8 mouse cellular contexts compared by ENCODE assay signal in the genomic region with DNA sequence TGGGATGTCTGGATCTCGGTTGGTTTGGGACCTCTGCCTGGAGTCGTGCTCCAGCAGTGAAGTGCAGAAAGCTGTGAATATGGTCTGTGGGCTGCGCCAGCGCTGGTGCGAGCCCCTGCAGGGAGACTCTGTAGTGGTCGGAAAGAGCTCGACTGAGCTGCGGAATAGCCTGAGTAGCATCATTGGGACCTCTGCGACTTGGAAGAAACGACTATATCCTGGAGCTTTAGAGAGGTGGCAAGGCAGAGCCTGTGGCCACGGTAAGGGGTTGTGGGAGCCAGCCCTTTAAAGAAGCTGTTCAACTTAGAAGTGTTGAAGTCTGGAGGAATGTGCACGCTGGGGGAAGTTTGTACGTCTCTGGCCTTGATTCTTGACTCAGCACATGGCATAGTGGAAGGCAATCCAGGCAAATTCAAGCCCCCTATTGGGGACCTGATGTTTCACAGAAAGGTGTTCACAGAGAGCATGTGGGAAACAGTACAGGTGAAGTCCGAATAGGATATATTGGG. TPM values are rescaled to one million over a fixed set of nuclear protein-coding genes. Genes with fewer than 3 reads are reported as not detected.
DNase-seq lines count a peak whose midpoint lies in the region; ATAC-seq and TF ChIP-seq lines count a peak whose summit lies in the region.

No protein-coding gene starts in this region.

- peak overlapping the region; percentile 68 for H3K4me2 ChIP-seq in heart, embryonic 14.5 days (ENCODE audit: low read length)
- H3K4me2 ChIP-seq in forebrain, embryonic 15.5 days (replicated peaks), result peak overlapping the region; percentile 89

- no peaks in the 10 kb centered on the region for H3K9me3 ChIP-seq in heart, embryonic 14.5 days (ENCODE audit: control insufficient read depth, low read length)
- no peaks in the 10 kb centered on the region for H3K9me3 ChIP-seq in ES-E14 (ENCODE audit: control insufficient read depth, insufficient read depth, low read depth, low read length)
- H3K9me3 ChIP-seq in forebrain, embryonic 15.5 days, result no peaks in the 10 kb centered on the region

- H3K9ac ChIP-seq in heart, embryonic 14.5 days (ENCODE audit: low read length), result peak overlapping the region; percentile 83
- peak overlapping the region; percentile 85 for H3K9ac ChIP-seq in ES-E14 (ENCODE audit: insufficient read depth, low read depth, low read length, poor library complexity, severe bottlenecking)
- H3K9ac ChIP-seq in forebrain, embryonic 15.5 days (replicated peaks), result peak overlapping the region; percentile 77

- H3K4me3 ChIP-seq in heart, embryonic 14.5 days (ENCODE audit: control insufficient read depth in 1 of 2, insufficient read depth in 1 of 2, low read depth in 1 of 2, low read length in 2 of 2), result peak overlapping the region; percentile 55 to 82
- peak overlapping the region; percentile 76 to 77 for H3K4me3 ChIP-seq in ES-E14 (ENCODE audit: insufficient read depth in 1 of 2, low read depth in 1 of 2, low read length in 2 of 2, poor library complexity in 1 of 2, severe bottlenecking in 1 of 2)
- peak overlapping the region; percentile 70 for H3K4me3 ChIP-seq in forebrain, embryonic 15.5 days

- peaks cover 18% of the 10 kb centered on the region for H3K36me3 ChIP-seq in heart, embryonic 14.5 days (ENCODE audit: control insufficient read depth, insufficient read depth, low read length)
- H3K36me3 ChIP-seq in ES-E14 (ENCODE audit: control insufficient read depth, insufficient read depth, low read length, poor library complexity, severe bottlenecking), result peaks cover 15% of the 10 kb centered on the region
- peaks cover 10% of the 10 kb centered on the region for H3K36me3 ChIP-seq in forebrain, embryonic 15.5 days

- H3K27ac ChIP-seq in heart, embryonic 14.5 days (replicated peaks in 1 of 2; ENCODE audit: control insufficient read depth in 1 of 2, insufficient read depth in 1 of 2, low read depth in 2 of 2, low read length in 2 of 2), result peak overlapping the region; percentile 96 to 99
- H3K27ac ChIP-seq in ES-E14 (ENCODE audit: insufficient read depth, low read depth, low read length, poor library complexity, severe bottlenecking), result peak overlapping the region; percentile 96
- peak overlapping the region; percentile 91 for H3K27ac ChIP-seq in forebrain, embryonic 15.5 days (replicated peaks)

- WGBS in heart, embryonic 14.5 days, result 2% methylated on average over 14 of the region's 14 CpGs
- 2% methylated on average over 14 of the region's 14 CpGs for WGBS in forebrain, embryonic 15.5 days

- no peaks in the 10 kb centered on the region for H3K27me3 ChIP-seq in heart, embryonic 14.5 days (ENCODE audit: control insufficient read depth, insufficient read depth, low read length)
- no peaks in the 10 kb centered on the region for H3K27me3 ChIP-seq in forebrain, embryonic 15.5 days

- no peak for ATAC-seq in heart, embryonic 14.5 days (ENCODE audit: insufficient number of reproducible peaks, insufficient read depth, low FRiP score, low read depth)
- ATAC-seq in forebrain, embryonic 15.5 days (replicated peaks), result no peak
- ATAC-seq in megakaryocyte-erythroid progenitor cell, adult 5-6 weeks (replicated peaks; ENCODE audit: low FRiP score, low TSS enrichment, poor library complexity, severe bottlenecking), result peak; percentile 2; the same call in 1 of the 2 replicates

- peaks cover 5 to 20% of the 10 kb centered on the region in 2 experiments for H3K4me1 ChIP-seq in heart, embryonic 14.5 days (ENCODE audit: control insufficient read depth in 2 of 2, insufficient read depth in 2 of 2, low read length in 2 of 2)
- peaks cover 5 to 8% of the 10 kb centered on the region in 2 experiments; a peak in 2 of 4 replicates for H3K4me1 ChIP-seq in ES-E14 (ENCODE audit: control insufficient read depth in 2 of 2, insufficient read depth in 2 of 2, low read length in 2 of 2, poor library complexity in 1 of 2)
- H3K4me1 ChIP-seq in forebrain, embryonic 15.5 days, result peaks cover 40% of the 10 kb centered on the region

- intact Hi-C loops in heart, postnatal 10 days (cut with DNase I), result loop anchor here (1.0 kb wide), 1 partner anchor 22 kb away; a partner anchor contains a TSS

- in situ Hi-C loops in ES-E14 (cut with MboI; ENCODE audit: low sequenced_read_pairs in 2 of 2, unreplicated experiment in 2 of 2), result no loop called here

- DNase-seq in heart, postnatal 10 days, result no peak
- DNase-seq in ES-E14 (ENCODE audit: low read depth, low spot score), result no peak
- DNase-seq in frontal cortex, adult 2 months (ENCODE audit: extremely low spot score in 1 of 2, low spot score in 1 of 2), result no peak
- no peak for DNase-seq in gastrocnemius, postnatal 10 days
- no peak for DNase-seq in kidney, adult 11 months

TF ChIP-seq in ES-E14, 5 proteins besides CTCF, POLR2A, EP300 and RAD21:
- TF ChIP-seq HCFC1 (IDR thresholded peaks at IDR 0.05; ENCODE audit: borderline replicate concordance, insufficient read depth, low read length), result no peak
- TF ChIP-seq CHD2 (IDR thresholded peaks at IDR 0.05; ENCODE audit: low read depth, low read length), result no peak

RNA-seq across cellular contexts. Expression of a gene that starts 2.8 kb away (rescaled TPM):
- polyA plus RNA-seq in heart, embryonic 14.5 days (2014; fragmentation: Nextera tagmentation; extraction: Ambion mirVana), result 36.4 and 43.8 TPM in 2 replicates
- total RNA-seq in heart, postnatal 10 days (2021), result 10 to 100 TPM; 30.8 to 31.4 TPM
- total RNA-seq in ES-E14 (2012; rRNA removed), result 49.3 and 49.7 TPM in 2 replicates
- 26.0 and 33.4 TPM in 2 replicates for polyA plus RNA-seq in forebrain, embryonic 15.5 days (2015; fragmentation: Nextera tagmentation; extraction: Ambion mirVana)
- total RNA-seq in megakaryocyte-erythroid progenitor cell, adult 5-6 weeks (2014; fragmentation: Nextera tagmentation), result 23.2 and 27.2 TPM in 2 replicates
- 47.1 and 60.7 TPM in 2 replicates for total RNA-seq in megakaryocyte-erythroid progenitor cell, adult 5-6 weeks (2017)
- polyA plus RNA-seq in frontal cortex, adult 2 months (2012; rRNA removed), result 11.1 and 21.5 TPM in 2 replicates
- total RNA-seq in gastrocnemius, postnatal 10 days (2021), result 10 to 100 TPM; 10.9 to 17.6 TPM

RNA-seq across cellular contexts. Expression of a gene that starts 20.7 kb away (rescaled TPM):
- polyA plus RNA-seq in heart, embryonic 14.5 days (2014; fragmentation: Nextera tagmentation; extraction: Ambion mirVana), result 46.1 and 50.0 TPM in 2 replicates
- total RNA-seq in heart, postnatal 10 days (2021), result 10 to 100 TPM; 40.3 to 40.6 TPM
- total RNA-seq in ES-E14 (2012; rRNA removed), result 260 and 334 TPM in 2 replicates
- 62.4 and 64.0 TPM in 2 replicates for polyA plus RNA-seq in forebrain, embryonic 15.5 days (2015; fragmentation: Nextera tagmentation; extraction: Ambion mirVana)
- 170 and 181 TPM in 2 replicates for total RNA-seq in megakaryocyte-erythroid progenitor cell, adult 5-6 weeks (2014; fragmentation: Nextera tagmentation)
- 94.9 and 126 TPM in 2 replicates for total RNA-seq in megakaryocyte-erythroid progenitor cell, adult 5-6 weeks (2017)
- polyA plus RNA-seq in frontal cortex, adult 2 months (2012; rRNA removed), result 143 and 157 TPM in 2 replicates
- total RNA-seq in gastrocnemius, postnatal 10 days (2021), result 10 to 100 TPM; 33.7 to 43.9 TPM

RNA-seq across cellular contexts. Expression of a gene that starts 22.2 kb away (rescaled TPM):
- 15.1 and 17.4 TPM in 2 replicates for polyA plus RNA-seq in heart, embryonic 14.5 days (2014; fragmentation: Nextera tagmentation; extraction: Ambion mirVana)
- 10 to 100 TPM; 50.2 TPM for total RNA-seq in heart, postnatal 10 days (2021)
- total RNA-seq in ES-E14 (2012; rRNA removed), result 75.4 and 85.5 TPM in 2 replicates
- polyA plus RNA-seq in forebrain, embryonic 15.5 days (2015; fragmentation: Nextera tagmentation; extraction: Ambion mirVana), result 15.5 and 16.4 TPM in 2 replicates
- 71.6 and 76.7 TPM in 2 replicates for total RNA-seq in megakaryocyte-erythroid progenitor cell, adult 5-6 weeks (2014; fragmentation: Nextera tagmentation)
- total RNA-seq in megakaryocyte-erythroid progenitor cell, adult 5-6 weeks (2017), result 35.8 and 51.5 TPM in 2 replicates
- polyA plus RNA-seq in frontal cortex, adult 2 months (2012; rRNA removed), result 79.7 and 79.8 TPM in 2 replicates
- total RNA-seq in gastrocnemius, postnatal 10 days (2021), result 10 to 100 TPM; 38.2 to 39.1 TPM

RNA-seq across cellular contexts. Expression of a gene that starts 35.8 kb away (rescaled TPM):
- polyA plus RNA-seq in heart, embryonic 14.5 days (2014; fragmentation: Nextera tagmentation; extraction: Ambion mirVana), result 12.1 and 13.7 TPM in 2 replicates
- total RNA-seq in heart, postnatal 10 days (2021), result 1 to 10 TPM; 8.4 to 9.1 TPM
- 0.49 and 0.74 TPM in 2 replicates for total RNA-seq in ES-E14 (2012; rRNA removed)
- 2.1 and 2.5 TPM in 2 replicates for polyA plus RNA-seq in forebrain, embryonic 15.5 days (2015; fragmentation: Nextera tagmentation; extraction: Ambion mirVana)
- 44.2 and 65.2 TPM in 2 replicates for total RNA-seq in megakaryocyte-erythroid progenitor cell, adult 5-6 weeks (2014; fragmentation: Nextera tagmentation)
- total RNA-seq in megakaryocyte-erythroid progenitor cell, adult 5-6 weeks (2017), result 9.5 and 10.1 TPM in 2 replicates
- 2.9 and 4.1 TPM in 2 replicates for polyA plus RNA-seq in frontal cortex, adult 2 months (2012; rRNA removed)
- total RNA-seq in gastrocnemius, postnatal 10 days (2021), result 1 to 10 TPM; 3.3 to 5.4 TPM

RNA-seq across cellular contexts. Expression of a gene that starts 57.4 kb away (rescaled TPM):
- polyA plus RNA-seq in heart, embryonic 14.5 days (2014; fragmentation: Nextera tagmentation; extraction: Ambion mirVana), result 5.2 and 5.9 TPM in 2 replicates
- total RNA-seq in heart, postnatal 10 days (2021), result under 1 TPM; 0.50 to 0.89 TPM
- 1.5 and 2.1 TPM in 2 replicates for total RNA-seq in ES-E14 (2012; rRNA removed)
- 2.7 TPM in 2 replicates for polyA plus RNA-seq in forebrain, embryonic 15.5 days (2015; fragmentation: Nextera tagmentation; extraction: Ambion mirVana)
- 25.7 and 28.1 TPM in 2 replicates for total RNA-seq in megakaryocyte-erythroid progenitor cell, adult 5-6 weeks (2014; fragmentation: Nextera tagmentation)
- 8.2 and 11.4 TPM in 2 replicates for total RNA-seq in megakaryocyte-erythroid progenitor cell, adult 5-6 weeks (2017)
- 0.36 TPM in 1 of 2 replicates, not detected in the other for polyA plus RNA-seq in frontal cortex, adult 2 months (2012; rRNA removed)
- total RNA-seq in gastrocnemius, postnatal 10 days (2021), result 1 to 10 TPM; 2.2 to 2.8 TPM
